Mouse (Mus musculus): ENCODE results near the gene Pi16. TPM values are rescaled to one million over a fixed set of nuclear protein-coding genes. Genes with fewer than 3 reads are reported as not detected.

Gene Pi16
- polyA plus RNA-seq, 1 experiment from 2014 or later = 0.32 TPM

DNA sequence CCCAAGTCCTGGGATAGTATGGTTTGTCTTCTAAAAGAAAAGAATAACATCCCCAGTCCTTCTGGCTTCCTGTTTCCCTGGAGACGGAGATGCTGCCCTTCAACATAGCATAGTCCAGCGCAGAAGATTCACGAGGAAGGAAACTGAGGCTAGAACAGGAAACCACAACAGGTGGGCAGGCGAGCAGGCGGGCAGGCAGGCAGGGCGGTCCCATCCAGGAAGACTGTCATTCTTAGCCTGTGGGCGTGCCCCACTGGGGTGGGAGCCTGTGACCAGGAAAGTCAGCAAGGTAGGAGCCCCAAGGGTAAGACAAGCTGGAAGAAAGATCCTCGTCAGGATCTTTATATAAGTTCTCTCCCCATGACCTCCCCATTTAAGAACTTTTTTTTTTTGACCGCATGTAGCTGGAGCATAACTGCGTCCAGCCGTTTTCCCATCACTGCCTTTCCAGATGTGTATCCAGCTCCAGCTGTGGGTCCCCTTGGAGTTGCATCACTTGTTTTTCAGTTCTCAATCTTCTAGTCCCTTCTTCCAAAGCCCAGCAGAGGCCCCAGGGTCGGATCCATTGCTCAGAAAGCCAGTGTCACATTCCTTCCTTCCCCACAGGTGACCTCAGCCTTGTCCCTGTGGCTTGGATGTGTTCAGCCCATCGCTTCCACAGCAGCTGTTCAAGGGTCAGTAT is 13.0 kb upstream of the Pi16 start:
- Histone ChIP-seq H3K4me1 (replicated peaks) (peaks cover 25% of the 10 kb centered on the region), H3K27me3 (peaks cover 16% of the 10 kb centered on the region; the same call in 1 of the 2 replicates), H3K4me2 (no peak overlapping the region), H3K27ac (no peak overlapping the region), H3K9me3 (replicated peaks) (no peaks in the 10 kb centered on the region), H3K36me3 (peaks cover 21% of the 10 kb centered on the region), H3K9ac (no peak overlapping the region), H3K4me3 (replicated peaks) (no peak overlapping the region)
- no peak; the same call in 1 of the 2 replicates for ATAC-seq (ENCODE audit: low read depth)
- 18% methylated on average over 13 of the region's 13 CpGs for WGBS (ENCODE audit: insufficient replicate concordance)
- DNase-seq = no peak

GRCm38 (mm10) chr17:29305058-29305806 is 12.2 kb upstream of the Pi16 start:
- Histone ChIP-seq H3K36me3 (peaks cover 14% of the 10 kb centered on the region), H3K4me3 (replicated peaks) (no peak overlapping the region), H3K27ac (no peak overlapping the region), H3K4me2 (0 out of 2 replicates have a peak overlapping the region, but pooled peaks have one; percentile 11), H3K4me1 (replicated peaks) (peaks cover 25% of the 10 kb centered on the region), H3K27me3 (peaks cover 16% of the 10 kb centered on the region; the same call in 1 of the 2 replicates), H3K9me3 (replicated peaks) (no peaks in the 10 kb centered on the region), H3K9ac (no peak overlapping the region)
- no peak for ATAC-seq (ENCODE audit: low read depth)
- WGBS (ENCODE audit: insufficient replicate concordance) = 23% methylated on average over 15 of the region's 15 CpGs
- DNase-seq = no peak

DNA sequence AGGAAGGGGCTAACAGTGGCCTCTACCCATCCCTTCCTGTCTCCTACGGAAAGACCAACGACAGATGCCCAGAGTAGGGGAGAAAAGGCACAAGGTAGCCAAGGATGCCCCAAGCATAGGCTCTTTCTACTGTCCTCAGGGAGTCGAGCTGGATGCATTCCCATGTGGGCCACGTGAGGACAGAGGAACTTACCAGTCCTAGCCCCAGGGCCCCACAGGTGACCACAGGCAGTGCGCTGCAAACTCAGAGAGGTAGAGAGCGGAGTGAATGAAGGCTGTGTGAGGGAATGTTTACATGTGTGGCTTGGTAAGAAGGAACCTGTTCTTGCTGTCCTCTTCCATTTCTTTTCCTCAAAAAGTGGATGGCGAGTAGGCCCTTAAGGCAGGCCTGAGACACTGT is 11.6 kb upstream of the Pi16 start:
- H3K9ac ChIP-seq = no peak overlapping the region
- no peak overlapping the region for H3K4me3 ChIP-seq (replicated peaks)
- no peaks in the 10 kb centered on the region for H3K9me3 ChIP-seq (replicated peaks)
- WGBS (ENCODE audit: insufficient replicate concordance) = 36% methylated on average over 7 of the region's 7 CpGs
- H3K27me3 ChIP-seq = peaks cover 16% of the 10 kb centered on the region; the same call in 1 of the 2 replicates
- peaks cover 9% of the 10 kb centered on the region for H3K36me3 ChIP-seq
- 0 out of 2 replicates have a peak overlapping the region, but pooled peaks have one; percentile 11 for H3K4me2 ChIP-seq
- DNase-seq = no peak
- no peak for ATAC-seq (ENCODE audit: low read depth)
- peaks cover 25% of the 10 kb centered on the region for H3K4me1 ChIP-seq (replicated peaks)
- H3K27ac ChIP-seq = no peak overlapping the region

DNA sequence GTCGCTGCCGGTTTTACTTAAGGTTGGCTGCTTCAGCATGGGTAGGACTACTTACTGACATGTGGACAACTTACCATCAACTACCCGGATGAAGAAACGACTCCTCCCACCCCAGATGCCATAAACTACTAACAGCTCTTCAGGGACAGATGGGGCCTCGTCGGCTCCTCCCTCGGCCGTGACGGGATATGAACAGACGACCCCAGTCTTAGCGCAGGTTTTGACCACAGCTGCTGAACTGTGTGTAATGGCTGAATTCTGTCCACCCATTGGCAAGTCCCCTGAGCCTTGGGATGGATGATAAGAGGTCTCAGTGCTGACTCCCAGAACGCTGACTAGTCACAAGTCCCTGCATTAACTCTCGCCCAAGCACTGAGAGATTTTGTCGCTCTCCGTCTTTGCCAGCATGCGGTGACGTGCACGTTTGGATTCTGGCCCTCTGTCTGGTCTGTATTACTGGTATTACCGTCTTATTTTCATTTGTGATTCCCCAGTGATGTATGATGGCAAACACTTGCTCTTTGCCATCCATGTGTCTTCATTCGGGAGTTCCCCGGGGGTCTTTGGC is 7.3 kb upstream of the Pi16 start:
- ATAC-seq (ENCODE audit: low read depth) (no peak), DNase-seq (no peak)
- H3K27me3 ChIP-seq = peaks cover 9% of the 10 kb centered on the region; the same call in 1 of the 2 replicates
- no peak overlapping the region for H3K9ac ChIP-seq
- H3K4me1 ChIP-seq (replicated peaks) = peaks cover 8% of the 10 kb centered on the region
- 76% methylated on average over 21 of the region's 21 CpGs for WGBS (ENCODE audit: insufficient replicate concordance)
- H3K27ac ChIP-seq = no peak overlapping the region
- H3K36me3 ChIP-seq = no peaks in the 10 kb centered on the region
- no peak overlapping the region for H3K4me2 ChIP-seq
- H3K9me3 ChIP-seq (replicated peaks) = peaks cover 5% of the 10 kb centered on the region; the same call in 1 of the 2 replicates
- no peak overlapping the region for H3K4me3 ChIP-seq (replicated peaks)

DNA sequence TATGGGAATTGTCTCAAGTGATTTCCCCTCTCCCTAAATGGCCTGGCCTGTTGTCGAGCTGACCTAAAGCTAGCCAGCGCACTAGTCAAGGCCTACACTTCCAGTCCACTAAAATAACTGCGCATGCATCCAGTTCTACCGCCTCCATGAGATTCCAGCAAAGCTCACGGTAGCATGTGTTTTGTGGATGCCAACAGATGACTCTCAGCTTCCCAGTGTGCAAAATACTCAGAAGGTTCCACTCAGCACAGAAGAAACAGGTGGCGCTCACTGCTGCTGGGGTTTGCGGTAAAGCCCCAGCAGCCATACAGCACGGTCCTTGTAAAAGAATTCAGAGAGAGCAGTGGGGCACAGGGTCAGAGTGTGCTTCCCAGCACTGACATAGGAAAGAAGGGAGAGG is 5.9 kb upstream of the Pi16 start:
- DNase-seq = no peak
- no peak overlapping the region for H3K9ac ChIP-seq
- no peak overlapping the region for H3K4me2 ChIP-seq
- no peak overlapping the region for H3K27ac ChIP-seq
- H3K4me1 ChIP-seq (replicated peaks) = no peaks in the 10 kb centered on the region
- no peaks in the 10 kb centered on the region for H3K27me3 ChIP-seq
- no peak for ATAC-seq (ENCODE audit: low read depth)
- no peak overlapping the region for H3K4me3 ChIP-seq (replicated peaks)
- no peaks in the 10 kb centered on the region for H3K36me3 ChIP-seq
- WGBS (ENCODE audit: insufficient replicate concordance) = 80% methylated on average over 8 of the region's 8 CpGs
- H3K9me3 ChIP-seq (replicated peaks) = peaks cover 5% of the 10 kb centered on the region; the same call in 1 of the 2 replicates

DNA sequence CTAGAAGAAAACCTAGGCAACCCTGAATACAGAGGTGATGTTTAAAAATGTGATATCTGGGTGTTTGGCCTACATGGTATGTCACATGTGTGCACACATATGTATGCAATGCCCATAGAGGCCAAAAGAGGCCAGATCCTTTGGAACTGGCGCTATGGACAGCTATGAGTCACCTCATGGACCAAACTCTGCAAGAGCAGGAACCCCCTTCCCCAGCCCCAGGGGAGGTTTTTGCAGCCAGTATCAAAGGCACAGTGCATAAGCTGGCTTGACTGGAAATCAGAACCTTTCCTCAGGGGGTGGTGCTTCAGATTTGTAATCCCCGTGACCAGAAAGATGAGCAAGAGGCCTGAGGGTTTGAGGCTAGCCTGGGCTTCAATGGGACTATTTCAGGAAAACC is 5.4 kb upstream of the Pi16 start:
- no peaks in the 10 kb centered on the region for H3K36me3 ChIP-seq
- H3K4me1 ChIP-seq (replicated peaks) = no peaks in the 10 kb centered on the region
- no peak overlapping the region for H3K9ac ChIP-seq
- WGBS (ENCODE audit: insufficient replicate concordance) = 82% methylated on average over 2 of the region's 2 CpGs
- DNase-seq = no peak
- H3K9me3 ChIP-seq (replicated peaks) = peaks cover 5% of the 10 kb centered on the region; the same call in 1 of the 2 replicates
- H3K4me2 ChIP-seq = no peak overlapping the region
- H3K27ac ChIP-seq = no peak overlapping the region
- H3K4me3 ChIP-seq (replicated peaks) = no peak overlapping the region
- no peaks in the 10 kb centered on the region for H3K27me3 ChIP-seq
- no peak for ATAC-seq (ENCODE audit: low read depth)

- Histone ChIP-seq H3K4me1 (replicated peaks) (no peaks in the 10 kb centered on the region), H3K27me3 (no peaks in the 10 kb centered on the region), H3K27ac (no peak overlapping the region), H3K4me2 (no peak overlapping the region), H3K9ac (no peak overlapping the region), H3K36me3 (no peaks in the 10 kb centered on the region), H3K9me3 (replicated peaks) (peaks cover 5% of the 10 kb centered on the region; the same call in 1 of the 2 replicates), H3K4me3 (replicated peaks) (no peak overlapping the region)
- DNase-seq (no peak), ATAC-seq (ENCODE audit: low read depth) (no peak)
Measured at GRCm38 (mm10) chr17:29313300-29313699, 4.2 kb upstream of the Pi16 start.

- WGBS (ENCODE audit: insufficient replicate concordance) = 42% methylated on average over 9 of the region's 9 CpGs
- H3K4me2 ChIP-seq = no peak overlapping the region
- H3K36me3 ChIP-seq = no peaks in the 10 kb centered on the region
- no peak overlapping the region for H3K9ac ChIP-seq
- peaks cover 21% of the 10 kb centered on the region for H3K27me3 ChIP-seq
- H3K27ac ChIP-seq = no peak overlapping the region
- DNase-seq (no peak), ATAC-seq (ENCODE audit: low read depth) (no peak)
- peaks cover 15% of the 10 kb centered on the region for H3K4me1 ChIP-seq (replicated peaks)
- H3K9me3 ChIP-seq (replicated peaks) = peaks cover 5% of the 10 kb centered on the region; the same call in 1 of the 2 replicates
- no peak overlapping the region for H3K4me3 ChIP-seq (replicated peaks)
Measured at GRCm38 (mm10) chr17:29315672-29316465, 1.6 kb upstream of the Pi16 start.

DNA sequence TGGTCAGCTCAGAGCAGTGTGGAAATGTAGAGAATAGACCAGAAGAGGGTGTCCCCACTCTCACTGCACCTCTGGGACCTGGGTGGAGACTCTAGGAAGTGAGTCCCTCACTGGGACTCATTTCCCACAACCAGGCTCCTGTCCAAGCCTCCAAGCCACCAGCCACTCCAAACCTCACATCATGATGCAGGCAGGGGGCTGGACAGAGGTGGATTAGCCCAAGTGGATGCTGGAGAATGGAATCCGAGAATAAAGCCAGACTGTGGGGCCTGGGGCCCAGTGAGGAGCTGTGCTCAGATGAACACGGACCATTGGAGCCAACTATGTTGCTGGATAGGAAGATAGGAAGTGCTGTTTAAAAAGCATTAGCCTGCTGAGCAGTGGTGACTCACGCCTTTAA is 589 bp upstream of the Pi16 start:
- peaks cover 5% of the 10 kb centered on the region; the same call in 1 of the 2 replicates for H3K9me3 ChIP-seq (replicated peaks)
- H3K4me2 ChIP-seq = no peak overlapping the region
- H3K4me1 ChIP-seq (replicated peaks) = peaks cover 15% of the 10 kb centered on the region
- H3K27ac ChIP-seq = no peak overlapping the region
- ATAC-seq (ENCODE audit: low read depth) (no peak), DNase-seq (no peak)
- 57% methylated on average over 3 of the region's 3 CpGs for WGBS (ENCODE audit: insufficient replicate concordance)
- H3K4me3 ChIP-seq (replicated peaks) = no peak overlapping the region
- no peak overlapping the region for H3K9ac ChIP-seq
- no peaks in the 10 kb centered on the region for H3K36me3 ChIP-seq
- H3K27me3 ChIP-seq = peaks cover 32% of the 10 kb centered on the region

DNA sequence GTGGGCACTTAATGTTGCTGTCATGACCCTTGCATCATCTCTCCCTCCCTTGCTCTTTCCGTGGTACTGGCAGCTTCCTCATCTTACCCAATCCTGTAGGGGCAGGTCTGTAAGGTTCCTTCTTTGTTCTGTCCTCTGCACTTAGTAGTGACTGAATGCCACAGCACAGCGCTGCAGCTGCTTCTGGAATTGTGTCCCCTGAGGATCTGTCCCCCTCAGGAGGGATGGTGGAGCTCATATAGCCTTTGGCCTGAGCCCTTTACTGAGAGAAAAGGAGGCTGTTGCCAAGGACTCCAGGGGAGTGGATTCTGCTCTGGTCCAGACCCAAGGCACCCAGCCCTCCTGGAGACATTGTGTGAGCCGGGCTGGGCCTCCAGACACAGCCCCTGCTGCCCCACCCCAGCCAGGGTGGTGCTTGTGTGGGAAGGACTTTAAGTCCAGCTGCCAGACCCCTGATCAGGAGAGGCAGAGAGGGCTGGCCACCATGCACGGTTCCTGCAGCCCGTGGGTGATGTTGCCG is 1.3 kb downstream of the Pi16 start:
- no peak for DNase-seq
- Histone ChIP-seq H3K9ac (no peak overlapping the region), H3K4me2 (0 out of 2 replicates have a peak overlapping the region, but pooled peaks have one; percentile 3), H3K4me3 (replicated peaks) (no peak overlapping the region), H3K36me3 (no peaks in the 10 kb centered on the region), H3K27ac (peak overlapping the region; percentile 0; the same call in 1 of the 2 replicates), H3K27me3 (peaks cover 42% of the 10 kb centered on the region), H3K9me3 (replicated peaks) (no peaks in the 10 kb centered on the region), H3K4me1 (replicated peaks) (peaks cover 23% of the 10 kb centered on the region)
- 28% methylated on average over 6 of the region's 6 CpGs for WGBS (ENCODE audit: insufficient replicate concordance)
- no peak for ATAC-seq (ENCODE audit: low read depth)
